Mouse (Mus musculus): ENCODE results near the gene Tbc1d5.

Tbc1d5 gene

DNA sequence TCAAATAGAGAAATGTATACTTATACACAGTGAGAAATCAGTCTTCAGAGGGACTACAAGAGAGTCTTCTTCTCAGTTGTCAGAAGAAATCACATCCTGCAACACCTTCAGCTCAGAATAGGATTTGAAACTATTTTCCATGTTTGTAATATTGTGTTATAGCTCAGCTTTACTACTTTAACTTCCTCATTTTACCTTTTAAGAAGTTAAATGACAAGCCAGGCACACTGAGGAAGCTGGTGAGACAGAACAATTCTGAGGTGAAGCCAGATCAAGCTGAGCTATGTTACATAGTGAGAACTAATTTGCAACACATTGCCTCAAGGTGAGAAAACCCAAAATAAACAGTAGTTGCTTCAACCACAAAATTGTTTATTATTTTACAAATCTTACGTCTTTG is 135.3 kb downstream of the Tbc1d5 start:
- no peak for ATAC-seq (ENCODE audit: low TSS enrichment)

- no peak for ATAC-seq (ENCODE audit: low TSS enrichment)
Observed at GRCm38 (mm10) chr17:51040861-51041260, 138.3 kb downstream of the Tbc1d5 start.

GRCm38 (mm10) chr17:51023227-51023626 is 155.9 kb downstream of the Tbc1d5 start:
- ATAC-seq (ENCODE audit: low TSS enrichment): no peak

DNA sequence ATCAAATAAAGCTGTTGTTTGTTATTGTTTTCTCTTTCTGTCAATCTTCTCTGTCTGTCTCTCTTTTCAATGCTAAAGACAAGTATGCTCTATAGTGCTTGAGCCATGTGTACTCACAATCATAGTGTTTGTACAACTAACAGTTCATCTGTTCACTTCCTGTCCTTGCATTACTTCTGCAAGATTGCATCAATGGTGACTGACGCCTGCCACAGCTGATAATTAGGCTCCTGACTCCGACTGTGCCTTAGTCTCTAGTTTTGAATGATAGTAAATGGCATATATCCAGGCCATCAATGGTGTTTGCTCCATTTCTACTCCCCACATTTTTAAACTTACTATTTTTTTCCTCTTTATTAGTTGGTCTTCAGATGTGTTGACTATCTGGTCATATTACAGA is 162.8 kb downstream of the Tbc1d5 start:
- no peak for ATAC-seq (ENCODE audit: low TSS enrichment)

GRCm38 (mm10) chr17:51013908-51014307 is 165.2 kb downstream of the Tbc1d5 start:
- no peak for ATAC-seq (ENCODE audit: low TSS enrichment)

- ATAC-seq (ENCODE audit: low TSS enrichment): no peak
Observed at GRCm38 (mm10) chr17:51003179-51003578, 176.0 kb downstream of the Tbc1d5 start.

DNA sequence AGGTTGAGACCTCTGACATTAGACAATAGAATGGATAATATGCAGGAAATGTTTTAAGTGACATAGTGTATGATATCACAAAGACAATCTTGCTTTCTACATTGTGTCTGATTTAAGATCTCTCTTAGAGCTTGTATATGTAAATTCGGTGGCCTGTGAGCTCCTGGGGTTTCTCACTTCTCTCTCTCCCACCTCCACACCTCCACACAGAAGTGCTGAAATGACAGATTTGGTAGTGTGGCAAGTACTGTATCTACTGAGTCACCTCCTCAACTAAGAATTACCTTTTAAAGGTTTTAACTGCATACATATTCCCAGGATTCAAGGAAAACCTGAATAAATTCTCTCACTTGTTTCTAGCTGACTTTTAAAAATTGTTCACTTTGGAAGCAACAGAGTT is 180.9 kb downstream of the Tbc1d5 start:
- ATAC-seq (ENCODE audit: low TSS enrichment): peak; percentile 67

- ATAC-seq (ENCODE audit: low TSS enrichment): peak; percentile 41; the same call in 1 of the 2 replicates
Observed at GRCm38 (mm10) chr17:50993294-50993993, 185.7 kb downstream of the Tbc1d5 start.

- no peak for ATAC-seq (ENCODE audit: low TSS enrichment)
Observed at GRCm38 (mm10) chr17:50990770-50991405, 188.3 kb downstream of the Tbc1d5 start.

DNA sequence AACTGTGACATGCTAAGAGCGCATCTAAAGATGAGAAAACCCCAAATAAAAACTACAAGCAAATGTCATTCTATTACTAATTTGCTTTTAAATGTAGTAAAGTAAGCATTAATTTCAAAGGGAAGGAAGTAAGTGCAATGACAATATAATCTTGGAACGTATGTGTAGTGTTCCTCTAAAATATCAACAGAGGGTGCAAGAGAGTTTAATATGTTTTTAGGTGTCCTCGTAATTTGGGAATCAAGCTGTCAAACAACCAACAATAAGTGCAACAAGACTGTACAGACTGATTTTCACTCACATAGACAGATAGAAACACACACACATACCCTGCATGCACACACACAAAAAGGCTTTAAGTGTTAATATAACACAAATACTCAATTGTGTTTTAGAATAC is 191.2 kb downstream of the Tbc1d5 start:
- ATAC-seq (ENCODE audit: low TSS enrichment): peak; percentile 47; the same call in 1 of the 2 replicates

DNA sequence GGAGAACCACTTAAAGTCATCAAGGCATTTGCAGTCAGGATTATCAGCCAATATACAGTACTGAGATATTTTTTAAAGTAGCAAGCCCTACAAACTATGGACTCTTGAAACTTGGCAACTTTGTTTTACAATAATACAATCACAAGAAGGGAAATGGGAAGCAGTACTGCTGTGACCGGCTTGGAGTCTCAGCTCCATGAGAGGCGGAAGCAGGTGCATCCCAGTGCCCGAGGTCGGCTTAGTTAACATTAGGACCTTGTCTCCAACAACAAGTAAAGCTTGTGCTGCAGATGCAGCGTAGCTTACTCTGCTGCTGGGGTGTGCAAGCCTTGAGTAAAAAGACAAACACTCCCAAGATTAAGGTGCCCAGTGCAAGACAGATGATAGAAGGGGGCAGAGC is 197.2 kb downstream of the Tbc1d5 start:
- no peak for ATAC-seq (ENCODE audit: low TSS enrichment)

DNA sequence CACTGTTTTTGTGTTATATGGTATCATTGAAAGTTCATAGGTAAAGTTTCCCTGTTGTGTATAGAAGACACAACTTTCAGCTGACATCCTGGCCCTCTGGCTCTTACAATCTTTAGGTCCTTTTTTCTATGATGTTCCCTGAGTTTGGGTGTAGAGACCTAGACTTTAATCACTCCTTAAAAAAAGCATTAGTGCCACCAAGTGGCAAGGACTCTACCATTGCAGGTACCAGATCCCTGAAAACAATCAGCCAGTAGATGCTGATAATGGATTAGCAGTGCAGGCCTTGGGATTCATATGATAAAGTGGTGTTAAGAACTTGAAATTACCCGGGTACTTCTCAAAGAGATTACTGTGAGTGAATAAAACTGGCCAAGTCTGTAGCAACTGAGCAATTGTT is 207.0 kb downstream of the Tbc1d5 start:
- peak; percentile 93 for ATAC-seq (ENCODE audit: low TSS enrichment)

DNA sequence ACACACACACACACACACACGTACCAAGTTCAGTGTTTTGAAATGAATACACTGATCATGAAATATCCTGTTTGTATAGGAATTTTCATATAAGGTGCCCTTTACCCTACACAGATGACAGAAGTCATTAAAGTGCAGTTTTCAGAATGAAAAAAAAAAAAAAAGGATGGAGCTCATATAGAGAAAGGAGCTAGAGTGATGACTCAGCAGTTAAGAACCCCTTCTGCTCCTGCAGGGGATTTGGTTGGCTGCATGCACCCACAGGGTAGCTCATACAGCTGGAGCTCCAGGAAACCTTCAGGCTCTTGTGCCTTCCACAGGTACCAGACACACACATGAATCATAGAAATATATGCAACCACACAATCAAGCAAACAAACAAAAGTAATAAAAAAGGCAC is 213.0 kb downstream of the Tbc1d5 start:
- ATAC-seq (ENCODE audit: low TSS enrichment): no peak

- no peak for ATAC-seq (ENCODE audit: low TSS enrichment)
Observed at GRCm38 (mm10) chr17:50954313-50954712, 224.8 kb downstream of the Tbc1d5 start.

DNA sequence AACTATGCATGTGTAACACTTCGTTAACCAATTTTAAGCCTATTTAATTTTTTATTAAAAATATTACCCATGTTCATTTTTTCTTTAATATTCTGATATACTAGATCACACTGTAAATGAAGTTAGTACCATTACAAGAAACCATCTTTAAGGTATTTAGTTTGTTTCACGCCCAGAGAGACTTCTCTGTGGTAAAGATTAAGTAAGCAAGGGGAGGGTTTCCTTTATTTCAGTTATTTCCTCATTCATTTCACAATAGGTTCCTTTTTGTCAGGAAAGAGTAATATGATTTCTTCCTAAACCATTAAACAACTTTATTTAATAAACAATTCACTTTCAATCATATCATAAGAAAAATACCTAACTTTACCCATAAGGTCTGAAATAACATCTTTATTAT is 256.8 kb downstream of the Tbc1d5 start:
- ATAC-seq (ENCODE audit: low TSS enrichment): no peak

- no peak for ATAC-seq (ENCODE audit: low TSS enrichment)
Observed at GRCm38 (mm10) chr17:50915216-50915615, 263.9 kb downstream of the Tbc1d5 start.

DNA sequence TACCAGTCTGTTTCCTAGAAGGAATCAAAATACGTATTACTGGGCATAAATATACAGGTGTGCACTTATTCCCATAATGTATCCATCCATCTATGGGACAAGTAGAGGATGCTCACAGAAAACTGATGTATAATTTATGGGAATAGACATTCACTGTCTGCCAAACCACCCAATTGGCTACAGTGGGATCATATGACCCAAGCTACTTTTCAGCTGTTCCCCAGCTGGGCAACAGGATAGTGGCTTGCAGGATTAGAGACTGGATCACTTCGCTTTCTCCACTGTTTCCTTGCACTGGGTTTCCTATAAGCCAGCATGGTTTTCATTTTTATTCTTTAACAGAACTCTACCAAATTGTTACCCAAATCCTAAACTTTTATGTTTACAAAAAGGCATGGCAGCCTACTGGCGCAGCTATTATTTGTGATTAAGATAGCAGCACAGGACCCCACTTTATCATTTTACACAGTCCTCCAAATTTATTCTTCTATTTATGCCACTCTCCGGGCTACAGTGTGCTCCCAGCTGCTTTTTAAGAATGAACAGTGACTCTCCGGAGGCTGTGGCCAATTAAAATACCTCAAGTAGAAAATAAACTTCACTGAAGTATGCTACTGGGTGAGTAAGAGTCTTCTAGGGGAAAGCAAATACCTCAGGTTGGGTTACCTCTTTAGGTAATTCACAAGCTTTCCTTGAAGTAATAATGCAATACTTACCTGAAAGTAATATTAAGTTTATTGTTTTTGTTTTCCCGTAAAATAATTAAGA is 270.4 kb downstream of the Tbc1d5 start:
- ATAC-seq (ENCODE audit: low TSS enrichment): no peak

DNA sequence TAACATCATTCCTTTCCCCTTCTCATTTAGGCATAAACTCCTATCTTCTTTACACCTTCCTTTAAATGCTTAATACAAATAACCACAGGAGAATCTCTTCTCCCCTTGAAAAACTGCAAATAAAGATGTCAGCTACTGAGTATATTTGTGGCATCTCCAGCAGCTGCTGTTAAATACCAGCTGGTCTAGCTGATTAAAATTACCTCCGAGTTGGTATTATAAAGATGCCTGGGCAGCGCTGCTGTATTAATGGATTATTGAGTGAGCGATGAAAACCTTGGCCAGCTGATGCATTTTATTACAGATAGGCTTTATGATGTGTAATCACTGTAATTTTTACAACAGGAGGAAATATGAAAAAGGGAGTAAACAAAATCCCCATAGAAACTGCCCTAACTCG is 271.0 kb downstream of the Tbc1d5 start:
- no peak for ATAC-seq (ENCODE audit: low TSS enrichment)

DNA sequence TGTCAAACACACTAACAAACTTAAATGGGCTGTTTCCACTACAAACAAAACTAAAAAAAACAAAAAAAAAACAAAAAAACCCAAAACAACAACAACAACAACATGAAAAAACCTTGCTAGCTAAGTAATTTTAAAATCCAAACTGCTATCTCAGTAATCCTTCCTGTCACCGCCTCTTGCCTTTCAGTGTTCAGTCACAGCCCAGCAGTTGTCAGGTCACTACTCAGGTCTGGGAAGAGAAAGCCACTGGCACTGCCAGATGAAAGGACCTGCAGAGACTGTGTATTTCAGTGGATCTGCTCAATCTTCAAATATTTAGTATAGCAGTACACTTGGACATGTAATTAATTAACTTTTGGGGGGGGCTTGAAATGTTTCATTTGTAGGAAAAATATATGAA is 272.5 kb downstream of the Tbc1d5 start:
- ATAC-seq (ENCODE audit: low TSS enrichment): no peak

GRCm38 (mm10) chr17:50904463-50904862 is 274.7 kb downstream of the Tbc1d5 start:
- ATAC-seq (ENCODE audit: low TSS enrichment): no peak

GRCm38 (mm10) chr17:50897867-50898266 is 281.3 kb downstream of the Tbc1d5 start:
- ATAC-seq (ENCODE audit: low TSS enrichment): no peak

GRCm38 (mm10) chr17:50889475-50889874 is 289.7 kb downstream of the Tbc1d5 start:
- no peak for ATAC-seq (ENCODE audit: low TSS enrichment)

DNA sequence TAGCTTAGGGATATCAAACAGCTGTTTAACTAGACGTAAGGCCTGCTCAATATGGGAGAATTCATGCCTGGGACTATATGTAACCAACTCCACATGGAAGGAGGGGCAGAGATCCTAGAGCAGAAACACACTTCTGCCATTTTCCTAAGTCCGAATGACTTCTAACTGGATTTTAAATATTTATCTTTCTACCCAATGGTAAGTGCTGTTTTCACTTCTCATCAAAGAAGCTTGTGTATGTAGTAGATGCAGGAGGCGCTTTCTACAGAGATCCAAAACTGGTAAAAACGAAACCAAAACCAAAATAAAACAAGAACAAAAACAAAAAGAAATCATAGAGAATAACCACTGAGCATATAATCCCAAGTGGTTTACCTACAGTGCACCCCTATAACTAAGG is 299.2 kb downstream of the Tbc1d5 start:
- ATAC-seq (ENCODE audit: low TSS enrichment): no peak
